Mouse (Mus musculus) liver, postnatal 0 days (tissue): ENCODE results near the gene Gzma. TPM values are rescaled to one million over a fixed set of nuclear protein-coding genes. Genes with fewer than 3 reads are reported as not detected.

Experiments
- ATAC-seq: fragments of 200-750 bp; cut with Nextera tagmentation; 2 replicates; pipeline ENCODE4 v1.8.0; 2017; ENCODE audit warnings: mild to moderate bottlenecking, moderate library complexity
- DNase-seq: peaks from one replicate; pipeline ENCODE4 v3.0.0-alpha.2; 2016
- H3K27ac ChIP-seq: fragments of 300-500 bp; sonication (generic); 2 replicates; pipeline ENCODE4 v1.5.1; 2014; ENCODE audit warnings: antibody characterized with exemption, moderate library complexity, mild to moderate bottlenecking, low read depth
- H3K27me3 ChIP-seq: fragments of 300-500 bp; sonication (generic); 2 replicates; pipeline ENCODE4 v1.6.1; 2014; ENCODE audit warnings: low read length, control low read depth, mixed read lengths; ENCODE audit not compliant: insufficient read depth
- H3K36me3 ChIP-seq: fragments of 300-500 bp; sonication (generic); replicated peaks from 2 replicates; pipeline ENCODE4 v1.6.1; 2014; ENCODE audit warnings: mild to moderate bottlenecking, control low read depth, low read length, moderate library complexity, mixed read lengths; ENCODE audit not compliant: insufficient read depth
- H3K4me1 ChIP-seq: fragments of 300-500 bp; sonication (generic); 2 replicates; pipeline ENCODE4 v1.6.1; 2014; ENCODE audit warnings: antibody characterized with exemption, mild to moderate bottlenecking, control low read depth; ENCODE audit not compliant: insufficient read depth
- H3K4me2 ChIP-seq: fragments of 300-500 bp; sonication (generic); 2 replicates; pipeline ENCODE4 v1.6.1; 2014; ENCODE audit warnings: low read depth, mild to moderate bottlenecking, low read length, moderate library complexity, mixed read lengths
- H3K4me3 ChIP-seq: fragments of 300-500 bp; sonication (generic); 2 replicates; pipeline ENCODE4 v1.5.1; 2014; ENCODE audit warnings: low read depth, low read length
- H3K9ac ChIP-seq: fragments of 300-500 bp; sonication (generic); replicated peaks from 2 replicates; pipeline ENCODE4 v1.6.1; 2014; ENCODE audit warnings: mild to moderate bottlenecking, moderate library complexity
- H3K9me3 ChIP-seq: fragments of 300-500 bp; sonication (generic); 2 replicates; pipeline ENCODE4 v1.6.1; 2016; ENCODE audit warnings: mild to moderate bottlenecking, control low read depth, low read length, mixed read lengths
- CTCF ChIP-seq: sonication (generic); IDR thresholded peaks from 2 replicates; pipeline ENCODE4 v1.5.1; 2016; ENCODE audit warnings: antibody characterized with exemption, low read depth
- EP300 ChIP-seq: IDR thresholded peaks from 2 replicates; pipeline ENCODE4 v1.6.1; 2016; ENCODE audit warnings: antibody characterized with exemption, low read depth, mild to moderate bottlenecking
- WGBS: fragments of 180-500 bp; shearing (Covaris S2); extraction: QIAGEN DNeasy Blood & Tissue Kit; methylation state at CpG from one replicate; pipeline ENCODE4 v1.1.7; 2014; ENCODE audit not compliant: insufficient replicate concordance; 5-methylcytosine and 5-hydroxymethylcytosine counted together
- polyA plus RNA-seq: library from polyadenylated mRNA; unstranded; fragments of >200 nt; fragmentation: Nextera tagmentation; extraction: Ambion mirVana; gene quantifications from 2 replicates; pipeline ENCODE4 v1.2.1, GENCODE M21; 2015

The Gzma gene
- polyA plus RNA-seq, 1 experiment from 2014 or later: 37.9 TPM

DNA sequence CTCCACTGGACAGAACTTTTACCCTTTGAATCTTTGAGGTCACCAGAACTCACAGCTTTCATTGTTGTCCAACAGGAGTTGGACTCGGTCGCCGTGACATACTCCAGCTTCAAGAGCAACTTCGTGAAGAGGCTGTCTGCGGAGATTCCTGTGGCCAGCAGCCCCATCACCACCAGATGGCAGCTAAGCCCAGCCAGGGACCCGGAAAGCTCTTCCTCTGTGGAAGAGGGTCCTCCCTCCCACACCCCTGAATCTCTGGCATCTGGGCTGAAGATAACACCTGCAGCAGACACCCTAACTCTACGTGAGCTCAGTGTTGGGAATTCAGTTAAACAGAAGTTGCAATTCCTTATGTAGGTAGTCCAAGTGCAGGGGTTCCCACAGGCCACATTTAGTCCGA lies 45.0 kb downstream of the Gzma start:
- WGBS: 54% methylated on average over 8 of the region's 8 CpGs
- ATAC-seq (no peak), DNase-seq (no peak)

DNA sequence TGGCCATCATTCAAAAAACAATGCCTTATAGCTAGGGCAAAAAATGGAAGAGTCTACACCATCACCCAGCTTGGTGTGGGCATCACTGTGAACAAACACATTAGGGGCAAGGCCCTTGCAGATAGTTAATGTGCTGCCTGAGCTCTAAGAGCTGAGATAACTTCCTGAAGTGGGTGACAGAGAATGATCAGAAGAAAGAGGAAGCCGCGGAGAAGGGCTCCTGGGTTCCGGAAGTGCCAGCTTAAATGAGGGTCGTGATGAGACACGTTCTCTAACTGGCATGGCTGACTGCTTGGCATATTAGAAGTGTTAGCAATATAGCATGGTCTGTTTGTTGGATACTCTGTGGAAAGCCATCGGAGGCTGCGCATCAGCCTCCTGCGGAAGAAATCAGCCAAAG lies 46.6 kb downstream of the Gzma start:
- Histone ChIP-seq H3K27me3 (no peaks in the 10 kb centered on the region), H3K4me1 (no peaks in the 10 kb centered on the region), H3K4me3 (no peak overlapping the region), H3K4me2 (no peak overlapping the region), H3K9me3 (no peaks in the 10 kb centered on the region), H3K27ac (no peak overlapping the region), H3K9ac (no peak overlapping the region), H3K36me3 (no peaks in the 10 kb centered on the region)
- DNase-seq: no peak
- TF ChIP-seq CTCF: no peak
- no peak for TF ChIP-seq EP300
- ATAC-seq: no peak
- WGBS: 53% methylated on average over 8 of the region's 8 CpGs

More for the DNA sequence above, 45.0 kb downstream of the Gzma start:
- no peak overlapping the region for H3K27ac ChIP-seq
- H3K4me3 ChIP-seq: no peak overlapping the region
- no peaks in the 10 kb centered on the region for H3K9me3 ChIP-seq
- no peaks in the 10 kb centered on the region for H3K36me3 ChIP-seq
- no peak overlapping the region for H3K4me2 ChIP-seq
- H3K4me1 ChIP-seq: no peaks in the 10 kb centered on the region
- no peak overlapping the region for H3K9ac ChIP-seq
- H3K27me3 ChIP-seq: no peaks in the 10 kb centered on the region
- TF ChIP-seq EP300 (no peak), CTCF (peak; percentile 42)

- Histone ChIP-seq H3K4me1 (no peaks in the 10 kb centered on the region), H3K4me3 (no peak overlapping the region), H3K9me3 (no peaks in the 10 kb centered on the region), H3K36me3 (no peaks in the 10 kb centered on the region), H3K4me2 (no peak overlapping the region), H3K9ac (no peak overlapping the region), H3K27ac (no peak overlapping the region), H3K27me3 (no peaks in the 10 kb centered on the region)
- WGBS: 73% methylated on average over 3 of the region's 3 CpGs
- DNase-seq: no peak
- TF ChIP-seq EP300: no peak
- 0 out of 2 replicates have a peak, but pooled peaks have one; percentile 14 for TF ChIP-seq CTCF
- no peak for ATAC-seq
Observed at GRCm38 (mm10) chr13:113047647-113048046, 53.1 kb downstream of the Gzma start.

GRCm38 (mm10) chr13:113047018-113047417 lies 53.8 kb downstream of the Gzma start:
- ATAC-seq: no peak
- no peaks in the 10 kb centered on the region for H3K9me3 ChIP-seq
- no peak overlapping the region for H3K9ac ChIP-seq
- TF ChIP-seq CTCF (no peak), EP300 (no peak)
- H3K4me2 ChIP-seq: no peak overlapping the region
- no peak overlapping the region for H3K4me3 ChIP-seq
- no peak overlapping the region for H3K27ac ChIP-seq
- DNase-seq: no peak
- H3K4me1 ChIP-seq: no peaks in the 10 kb centered on the region
- no peaks in the 10 kb centered on the region for H3K36me3 ChIP-seq
- H3K27me3 ChIP-seq: no peaks in the 10 kb centered on the region

- peak; percentile 48; the same call in 1 of the 2 replicates for ATAC-seq
- Histone ChIP-seq H3K27ac (no peak within 1 kb of the TSS), H3K4me3 (peak within 1 kb of the TSS; percentile 38)
Observed at GRCm38 (mm10) chr13:113046211-113046883, 54.4 kb downstream of the Gzma start, which contains the start of gene Gpx8. TSS of gene Gpx8 (minus strand) at chr13:113046410.

GRCm38 (mm10) chr13:113045458-113046110 lies 55.2 kb downstream of the Gzma start:
- Histone ChIP-seq H3K9ac (peak overlapping the region; percentile 26; the same call in 1 of the 2 replicates), H3K27me3 (no peaks in the 10 kb centered on the region), H3K4me1 (no peaks in the 10 kb centered on the region), H3K4me3 (peak overlapping the region; percentile 38), H3K36me3 (no peaks in the 10 kb centered on the region), H3K9me3 (no peaks in the 10 kb centered on the region), H3K27ac (no peak overlapping the region), H3K4me2 (peak overlapping the region; percentile 42)
- DNase-seq (no peak), ATAC-seq (no peak)
- WGBS: 36% methylated on average over 18 of the region's 18 CpGs
- TF ChIP-seq CTCF: no peak

More at GRCm38 (mm10) chr13:113046211-113046883, 54.4 kb downstream of the Gzma start, which contains the start of gene Gpx8:
- no peaks in the 10 kb centered on the region for H3K4me1 ChIP-seq
- peak within 1 kb of the TSS; percentile 42 for H3K4me2 ChIP-seq
- peak within 1 kb of the TSS; percentile 26; the same call in 1 of the 2 replicates for H3K9ac ChIP-seq
- 7% methylated on average over 21 of the region's 21 CpGs for WGBS
- H3K36me3 ChIP-seq: no peaks in the 10 kb centered on the region
- TF ChIP-seq CTCF (peak; percentile 61), EP300 (no peak)
- no peak for DNase-seq
- H3K9me3 ChIP-seq: no peaks in the 10 kb centered on the region
- no peaks in the 10 kb centered on the region for H3K27me3 ChIP-seq
